Mouse (Mus musculus) cerebellum, adult 2 months (tissue): ENCODE measurements around the gene Cd37.

Experiments
- CTCF ChIP-seq: fragments of 200-500 bp; IDR thresholded peaks from 2 replicates; pipeline ENCODE4 v1.5.1; 2011; ENCODE audit warnings: low read depth, mild to moderate bottlenecking, control low read depth, low read length, moderate library complexity, borderline replicate concordance; ENCODE audit not compliant: insufficient read depth
- POLR2A ChIP-seq: fragments of 200-500 bp; IDR thresholded peaks from 2 replicates; pipeline ENCODE4 v1.6.1; 2011; ENCODE audit warnings: low read length, control low read depth, borderline replicate concordance; ENCODE audit not compliant: insufficient read depth

GRCm38 (mm10) chr7:45202654-45203053 is 36.3 kb downstream of the Cd37 start:
- TF ChIP-seq CTCF (no peak), POLR2A (no peak)
